Mouse (Mus musculus): ENCODE results near the gene Wdr95. TPM values are rescaled to one million over a fixed set of nuclear protein-coding genes. Genes with fewer than 3 reads are reported as not detected.

Wdr95 gene
- polyA plus RNA-seq, 1 experiment from 2014 or later, result 0.05 TPM

DNA sequence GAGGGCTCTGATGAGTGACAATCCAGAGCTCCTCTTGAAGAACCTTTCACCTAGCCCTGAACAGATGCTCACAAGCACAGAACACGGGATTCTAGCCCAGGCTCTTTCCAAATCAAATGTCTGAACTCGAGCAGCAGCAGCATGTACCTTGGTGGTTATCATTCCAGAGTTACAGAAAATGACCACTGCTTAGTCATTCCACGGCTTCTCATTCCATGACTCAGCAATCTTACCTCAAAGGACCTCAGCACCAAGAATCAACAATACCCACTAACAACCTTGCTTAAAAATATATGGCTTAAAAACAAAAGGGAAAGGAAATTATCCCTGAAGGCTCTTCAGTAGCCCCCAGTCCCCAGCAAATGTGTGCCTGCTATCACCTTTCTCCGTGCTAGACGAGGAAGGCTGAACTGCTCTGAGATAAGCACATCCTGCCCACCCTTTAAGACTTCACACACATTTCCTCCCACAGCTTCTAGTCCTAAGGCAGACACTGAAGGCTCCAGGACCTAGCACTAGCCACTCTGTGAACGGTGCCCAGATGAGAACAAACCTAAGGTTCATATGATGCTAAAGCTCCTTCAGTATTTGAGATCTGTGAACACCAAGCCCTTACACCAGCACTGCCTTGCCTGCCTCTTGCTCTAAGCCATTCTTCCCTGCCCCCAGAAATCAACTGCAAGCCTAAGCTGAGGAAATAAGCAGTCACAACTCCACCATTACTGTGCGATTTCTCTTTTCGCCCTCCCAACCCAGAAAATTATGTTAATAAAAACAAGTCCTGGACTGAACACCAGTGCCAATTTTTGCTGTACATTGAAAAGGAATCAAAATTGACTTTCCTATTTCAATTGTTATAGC, 95.6 kb downstream of the Wdr95 start:
- Histone ChIP-seq H3K27me3 (ENCODE audit: insufficient read depth, low read length) (no peaks in the 10 kb centered on the region), H3K4me3 (replicated peaks; ENCODE audit: low read depth, low read length) (no peak overlapping the region), H3K27ac (no peak overlapping the region), H3K4me2 (ENCODE audit: low read length) (no peak overlapping the region), H3K4me1 (replicated peaks; ENCODE audit: insufficient read depth, low read length) (no peaks in the 10 kb centered on the region), H3K36me3 (ENCODE audit: insufficient read depth, low read length) (peaks cover 51% of the 10 kb centered on the region), H3K9me3 (replicated peaks; ENCODE audit: low read length) (no peaks in the 10 kb centered on the region), H3K9ac (ENCODE audit: low read depth, low read length) (no peak overlapping the region)
- ATAC-seq (replicated peaks; ENCODE audit: low FRiP score, low read depth) (no peak), DNase-seq (ENCODE audit: low spot score) (no peak)
- TF ChIP-seq CTCF (IDR thresholded peaks at IDR 0.05; ENCODE audit: low read depth), result no peak
- WGBS, result 79% methylated on average over 8 of the region's 8 CpGs

DNA sequence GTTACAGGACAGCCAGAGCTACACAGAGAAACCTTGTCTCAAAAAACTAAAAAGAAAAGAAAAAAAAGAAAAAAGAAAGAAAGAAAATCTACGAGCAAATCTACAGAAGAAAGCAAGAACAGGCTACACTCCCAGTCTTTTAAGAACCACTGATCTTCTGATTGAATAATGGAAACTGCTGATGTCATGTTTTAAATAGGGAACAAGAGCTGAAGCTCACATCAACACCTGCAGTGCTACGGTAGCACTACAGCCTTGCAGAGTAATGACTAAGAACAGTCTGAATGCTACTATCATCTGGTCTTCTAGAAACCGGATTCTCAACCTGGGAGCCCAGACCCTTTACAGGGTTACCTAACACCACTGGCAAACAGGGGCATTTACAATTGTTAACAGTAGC, 97.1 kb downstream of the Wdr95 start:
- no peak overlapping the region for H3K27ac ChIP-seq
- WGBS, result 90% methylated on average over 3 of the region's 3 CpGs

DNA sequence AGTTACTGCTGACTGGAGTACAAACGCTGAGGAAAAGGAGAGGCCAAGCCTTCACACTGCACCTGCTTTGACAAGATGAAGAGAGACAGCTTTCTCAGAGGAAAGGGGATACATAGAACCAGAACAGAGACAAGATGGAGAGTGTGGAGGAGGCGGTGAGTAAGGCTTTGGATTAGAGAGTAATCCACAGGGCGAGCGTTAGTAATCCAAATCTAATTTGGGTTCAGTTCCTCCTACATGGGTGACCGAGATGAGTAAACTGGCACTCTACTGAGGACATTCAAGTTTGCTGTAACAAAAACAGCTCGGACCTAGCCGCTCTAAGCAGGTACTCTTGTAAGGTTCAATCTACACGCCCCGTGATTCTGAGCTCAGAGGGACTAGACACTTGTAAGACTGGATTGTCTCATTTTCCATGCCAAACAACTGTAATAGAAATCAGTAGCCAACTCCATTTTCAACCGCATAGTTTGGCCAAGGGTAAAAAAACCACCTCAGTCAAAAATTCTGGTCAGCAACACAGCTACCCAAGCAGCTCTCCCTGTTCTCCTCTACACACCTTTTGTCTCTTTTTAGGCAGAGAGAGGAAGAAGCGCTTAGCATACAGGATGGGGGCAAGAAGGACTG, 106.0 kb downstream of the Wdr95 start:
- Histone ChIP-seq H3K4me2 (ENCODE audit: low read length) (peak overlapping the region; percentile 76), H3K4me1 (replicated peaks; ENCODE audit: insufficient read depth, low read length) (0 out of 2 replicates have a peak, but pooled peaks cover 3% of the 10 kb centered on the region), H3K9me3 (replicated peaks; ENCODE audit: low read length) (no peaks in the 10 kb centered on the region), H3K4me3 (replicated peaks; ENCODE audit: low read depth, low read length) (peak overlapping the region; percentile 64; the same call in 1 of the 2 replicates), H3K27ac (no peak overlapping the region), H3K27me3 (ENCODE audit: insufficient read depth, low read length) (no peaks in the 10 kb centered on the region), H3K9ac (ENCODE audit: low read depth, low read length) (no peak overlapping the region), H3K36me3 (ENCODE audit: insufficient read depth, low read length) (peaks cover 28% of the 10 kb centered on the region)
- ATAC-seq (replicated peaks; ENCODE audit: low FRiP score, low read depth), result no peak
- TF ChIP-seq CTCF (IDR thresholded peaks at IDR 0.05; ENCODE audit: low read depth), result no peak
- WGBS, result 49% methylated on average over 11 of the region's 11 CpGs
- DNase-seq (ENCODE audit: low spot score), result no peak

More for the DNA sequence above, 97.1 kb downstream of the Wdr95 start:
- DNase-seq (ENCODE audit: low spot score) (no peak), ATAC-seq (replicated peaks; ENCODE audit: low FRiP score, low read depth) (no peak)
- Histone ChIP-seq H3K9ac (ENCODE audit: low read depth, low read length) (no peak overlapping the region), H3K36me3 (ENCODE audit: insufficient read depth, low read length) (peaks cover 56% of the 10 kb centered on the region), H3K4me2 (ENCODE audit: low read length) (no peak overlapping the region), H3K4me3 (replicated peaks; ENCODE audit: low read depth, low read length) (no peak overlapping the region), H3K27me3 (ENCODE audit: insufficient read depth, low read length) (no peaks in the 10 kb centered on the region), H3K9me3 (replicated peaks; ENCODE audit: low read length) (no peaks in the 10 kb centered on the region), H3K4me1 (replicated peaks; ENCODE audit: insufficient read depth, low read length) (no peaks in the 10 kb centered on the region)
- TF ChIP-seq CTCF (IDR thresholded peaks at IDR 0.05; ENCODE audit: low read depth), result no peak

DNA sequence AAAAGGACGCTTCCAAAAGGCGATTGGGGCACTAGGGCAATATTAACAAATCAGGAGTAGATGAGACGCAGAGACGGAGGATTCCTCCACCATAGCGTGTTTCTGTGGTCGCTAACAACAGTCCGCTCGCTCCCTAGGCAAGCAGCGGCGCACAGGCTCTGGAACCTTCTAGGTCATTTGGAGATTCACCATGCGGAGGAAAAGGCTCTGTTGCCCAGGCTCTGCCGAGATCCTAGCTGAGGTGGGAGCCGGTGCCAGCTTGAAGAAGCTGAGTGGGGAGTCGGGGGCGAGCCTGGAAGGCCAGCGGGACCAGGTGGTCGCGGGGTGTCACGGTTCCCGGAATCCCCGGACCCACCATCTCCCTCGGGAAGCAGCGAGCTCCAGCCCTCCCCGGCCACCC, 107.1 kb downstream of the Wdr95 start:
- under 1% methylated on average over 24 of the region's 24 CpGs for WGBS
- DNase-seq (ENCODE audit: low spot score), result peak; percentile 67
- no peak for ATAC-seq (replicated peaks; ENCODE audit: low FRiP score, low read depth)

DNA sequence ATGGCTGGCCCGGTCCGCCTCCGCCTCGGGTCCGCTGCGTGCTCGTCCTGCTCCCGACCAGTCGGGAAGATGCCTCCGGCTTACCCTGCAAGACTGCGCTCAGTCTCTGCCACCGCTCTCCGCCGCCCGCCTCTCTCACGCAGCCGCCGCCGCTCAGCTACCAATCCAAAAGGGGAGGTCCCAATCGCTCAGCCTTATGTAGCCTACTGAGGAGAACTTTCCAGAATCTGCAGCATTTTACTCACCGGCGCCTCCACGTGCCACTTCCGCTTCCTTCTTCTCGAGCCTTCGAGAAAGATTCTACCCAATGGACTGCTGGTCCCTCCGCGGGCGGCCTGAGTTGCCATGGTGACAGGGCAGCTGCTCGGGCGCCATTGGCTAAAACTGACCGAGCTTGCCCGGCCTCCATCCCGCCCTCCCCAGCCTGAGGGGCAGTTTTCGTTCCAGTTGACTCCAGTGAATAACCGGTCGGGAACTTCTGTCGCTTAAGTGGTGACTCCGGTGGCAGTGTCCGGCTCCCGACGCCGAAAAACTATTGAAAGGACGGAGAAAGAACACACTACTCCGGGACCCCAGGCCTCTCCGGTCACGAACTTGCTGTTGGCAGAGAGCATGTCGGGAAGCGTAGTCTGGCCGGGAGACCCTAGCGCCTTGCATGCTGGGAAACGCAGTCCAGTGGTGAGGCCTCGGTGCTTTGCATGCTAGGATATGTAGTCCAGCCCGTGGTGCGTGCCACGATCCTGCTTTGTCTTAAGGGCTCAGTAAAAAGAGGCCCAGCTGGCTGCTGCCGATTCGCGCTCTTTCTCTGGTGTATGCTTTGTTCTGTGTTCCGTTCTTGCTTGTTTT, 107.8 kb downstream of the Wdr95 start, which contains the start of gene Hsph1:
Hsph1 (minus strand) TSS at position 302 of the 846 bp plus-strand sequence.
- H3K9ac ChIP-seq (ENCODE audit: low read depth, low read length), result peak within 1 kb of the TSS; percentile 57
- H3K27me3 ChIP-seq (ENCODE audit: insufficient read depth, low read length), result no peaks in the 10 kb centered on the region
- peak within 1 kb of the TSS; percentile 76 for H3K4me2 ChIP-seq (ENCODE audit: low read length)
- 0 out of 2 replicates have a peak, but pooled peaks cover 3% of the 10 kb centered on the region for H3K4me1 ChIP-seq (replicated peaks; ENCODE audit: insufficient read depth, low read length)
- DNase-seq (ENCODE audit: low spot score) (peak; percentile 100), ATAC-seq (replicated peaks; ENCODE audit: low FRiP score, low read depth) (peak; percentile 99)
- no peaks in the 10 kb centered on the region for H3K9me3 ChIP-seq (replicated peaks; ENCODE audit: low read length)
- peaks cover 11% of the 10 kb centered on the region; the same call in 1 of the 2 replicates for H3K36me3 ChIP-seq (ENCODE audit: insufficient read depth, low read length)
- TF ChIP-seq CTCF (IDR thresholded peaks at IDR 0.05; ENCODE audit: low read depth), result peak; percentile 33; the same call in 1 of the 2 replicates
- peak within 1 kb of the TSS; percentile 64 for H3K4me3 ChIP-seq (replicated peaks; ENCODE audit: low read depth, low read length)
- WGBS, result under 1% methylated on average over 60 of the region's 60 CpGs
- peak within 1 kb of the TSS; percentile 75 for H3K27ac ChIP-seq

More for the DNA sequence above, 107.1 kb downstream of the Wdr95 start:
- 0 out of 2 replicates have a peak, but pooled peaks cover 3% of the 10 kb centered on the region for H3K4me1 ChIP-seq (replicated peaks; ENCODE audit: insufficient read depth, low read length)
- H3K9ac ChIP-seq (ENCODE audit: low read depth, low read length), result peak overlapping the region; percentile 57
- no peaks in the 10 kb centered on the region for H3K27me3 ChIP-seq (ENCODE audit: insufficient read depth, low read length)
- H3K9me3 ChIP-seq (replicated peaks; ENCODE audit: low read length), result no peaks in the 10 kb centered on the region
- peak overlapping the region; percentile 64 for H3K4me3 ChIP-seq (replicated peaks; ENCODE audit: low read depth, low read length)
- TF ChIP-seq CTCF (IDR thresholded peaks at IDR 0.05; ENCODE audit: low read depth), result no peak
- H3K36me3 ChIP-seq (ENCODE audit: insufficient read depth, low read length), result peaks cover 18% of the 10 kb centered on the region
- H3K27ac ChIP-seq, result peak overlapping the region; percentile 75
- H3K4me2 ChIP-seq (ENCODE audit: low read length), result peak overlapping the region; percentile 76

All from kidney, postnatal 0 days (tissue).